Mouse (Mus musculus): ENCODE results near the gene Rapgef4. TPM values are rescaled to one million over a fixed set of nuclear protein-coding genes. Genes with fewer than 3 reads are reported as not detected.

Rapgef4 gene
- polyA plus RNA-seq, 1 experiment from 2014 or later = 3.0 TPM

- WGBS = 12% methylated on average over 3 of the region's 3 CpGs
- Histone ChIP-seq H3K4me1 (ENCODE audit: control insufficient read depth in 2 of 2, insufficient read depth in 2 of 2, low read length in 2 of 2) (peaks cover 11 to 27% of the 10 kb centered on the region in 2 experiments), H3K4me3 (ENCODE audit: control insufficient read depth in 1 of 2, insufficient read depth in 1 of 2, low read depth in 1 of 2, low read length in 2 of 2) (no peak overlapping the region), H3K36me3 (ENCODE audit: control insufficient read depth, insufficient read depth, low read length) (no peaks in the 10 kb centered on the region), H3K9me3 (ENCODE audit: control insufficient read depth, low read length) (no peaks in the 10 kb centered on the region), H3K27me3 (ENCODE audit: control insufficient read depth, insufficient read depth, low read length) (no peaks in the 10 kb centered on the region), H3K27ac (replicated peaks in 1 of 2; ENCODE audit: control insufficient read depth in 1 of 2, insufficient read depth in 1 of 2, low read depth in 2 of 2, low read length in 2 of 2) (no peak overlapping the region; a peak in 1 of 4 replicates), H3K4me2 (ENCODE audit: low read length) (no peak overlapping the region), H3K9ac (ENCODE audit: low read length) (no peak overlapping the region)
- ATAC-seq (ENCODE audit: insufficient number of reproducible peaks, insufficient read depth, low FRiP score, low read depth) = no peak
These were observed 216.0 kb downstream of the Rapgef4 start for GRCm38 (mm10) chr2:72197026-72197425.

- ATAC-seq (ENCODE audit: insufficient number of reproducible peaks, insufficient read depth, low FRiP score, low read depth) = no peak
- no peak overlapping the region for H3K4me2 ChIP-seq (ENCODE audit: low read length)
- WGBS = 91% methylated on average over 2 of the region's 2 CpGs
These were observed 218.4 kb downstream of the Rapgef4 start for GRCm38 (mm10) chr2:72199451-72199850.

GRCm38 (mm10) chr2:72201506-72201905, 220.5 kb downstream of the Rapgef4 start:
- Histone ChIP-seq H3K4me3 (ENCODE audit: control insufficient read depth in 1 of 2, insufficient read depth in 1 of 2, low read depth in 1 of 2, low read length in 2 of 2) (no peak overlapping the region), H3K36me3 (ENCODE audit: control insufficient read depth, insufficient read depth, low read length) (no peaks in the 10 kb centered on the region), H3K9me3 (ENCODE audit: control insufficient read depth, low read length) (no peaks in the 10 kb centered on the region), H3K27ac (replicated peaks in 1 of 2; ENCODE audit: control insufficient read depth in 1 of 2, insufficient read depth in 1 of 2, low read depth in 2 of 2, low read length in 2 of 2) (peak overlapping the region; percentile 50 to 72), H3K4me1 (ENCODE audit: control insufficient read depth in 2 of 2, insufficient read depth in 2 of 2, low read length in 2 of 2) (peaks cover 22 to 47% of the 10 kb centered on the region in 2 experiments), H3K9ac (ENCODE audit: low read length) (0 out of 2 replicates have a peak overlapping the region, but pooled peaks have one; percentile 19), H3K27me3 (ENCODE audit: control insufficient read depth, insufficient read depth, low read length) (no peaks in the 10 kb centered on the region), H3K4me2 (ENCODE audit: low read length) (no peak overlapping the region; the same call in 1 of the 2 replicates)
- WGBS = 57% methylated on average over 9 of the region's 9 CpGs
- no peak for ATAC-seq (ENCODE audit: insufficient number of reproducible peaks, insufficient read depth, low FRiP score, low read depth)

More at GRCm38 (mm10) chr2:72199451-72199850, 218.4 kb downstream of the Rapgef4 start:
- no peaks in the 10 kb centered on the region for H3K36me3 ChIP-seq (ENCODE audit: control insufficient read depth, insufficient read depth, low read length)
- H3K4me1 ChIP-seq (ENCODE audit: control insufficient read depth in 2 of 2, insufficient read depth in 2 of 2, low read length in 2 of 2) = peaks cover 18 to 50% of the 10 kb centered on the region in 2 experiments
- no peak overlapping the region for H3K9ac ChIP-seq (ENCODE audit: low read length)
- H3K4me3 ChIP-seq (ENCODE audit: control insufficient read depth in 1 of 2, insufficient read depth in 1 of 2, low read depth in 1 of 2, low read length in 2 of 2) = no peak overlapping the region
- no peaks in the 10 kb centered on the region for H3K27me3 ChIP-seq (ENCODE audit: control insufficient read depth, insufficient read depth, low read length)
- no peaks in the 10 kb centered on the region for H3K9me3 ChIP-seq (ENCODE audit: control insufficient read depth, low read length)
- no peak overlapping the region for H3K27ac ChIP-seq (replicated peaks in 1 of 2; ENCODE audit: control insufficient read depth in 1 of 2, insufficient read depth in 1 of 2, low read depth in 2 of 2, low read length in 2 of 2)

- 5% methylated on average over 6 of the region's 6 CpGs for WGBS
- H3K4me1 ChIP-seq (ENCODE audit: control insufficient read depth in 2 of 2, insufficient read depth in 2 of 2, low read length in 2 of 2) = peaks cover 24 to 41% of the 10 kb centered on the region in 2 experiments
- H3K4me3 ChIP-seq (ENCODE audit: control insufficient read depth in 1 of 2, insufficient read depth in 1 of 2, low read depth in 1 of 2, low read length in 2 of 2) = no peak overlapping the region
- ATAC-seq (ENCODE audit: insufficient number of reproducible peaks, insufficient read depth, low FRiP score, low read depth) = no peak
- no peaks in the 10 kb centered on the region for H3K27me3 ChIP-seq (ENCODE audit: control insufficient read depth, insufficient read depth, low read length)
- peak overlapping the region; percentile 33 for H3K4me2 ChIP-seq (ENCODE audit: low read length)
- peak overlapping the region; percentile 50 to 72 for H3K27ac ChIP-seq (replicated peaks in 1 of 2; ENCODE audit: control insufficient read depth in 1 of 2, insufficient read depth in 1 of 2, low read depth in 2 of 2, low read length in 2 of 2)
- H3K9me3 ChIP-seq (ENCODE audit: control insufficient read depth, low read length) = no peaks in the 10 kb centered on the region
- no peaks in the 10 kb centered on the region for H3K36me3 ChIP-seq (ENCODE audit: control insufficient read depth, insufficient read depth, low read length)
- no peak overlapping the region for H3K9ac ChIP-seq (ENCODE audit: low read length)
These were observed 221.2 kb downstream of the Rapgef4 start for GRCm38 (mm10) chr2:72202252-72202651.

- Histone ChIP-seq H3K4me3 (ENCODE audit: control insufficient read depth in 1 of 2, insufficient read depth in 1 of 2, low read depth in 1 of 2, low read length in 2 of 2) (no peak overlapping the region), H3K9ac (ENCODE audit: low read length) (peak overlapping the region; percentile 22; the same call in 1 of the 2 replicates), H3K27me3 (ENCODE audit: control insufficient read depth, insufficient read depth, low read length) (no peaks in the 10 kb centered on the region), H3K4me2 (ENCODE audit: low read length) (peak overlapping the region; percentile 46), H3K36me3 (ENCODE audit: control insufficient read depth, insufficient read depth, low read length) (no peaks in the 10 kb centered on the region), H3K9me3 (ENCODE audit: control insufficient read depth, low read length) (no peaks in the 10 kb centered on the region), H3K4me1 (ENCODE audit: control insufficient read depth in 2 of 2, insufficient read depth in 2 of 2, low read length in 2 of 2) (peaks cover 24 to 40% of the 10 kb centered on the region in 2 experiments), H3K27ac (replicated peaks in 1 of 2; ENCODE audit: control insufficient read depth in 1 of 2, insufficient read depth in 1 of 2, low read depth in 2 of 2, low read length in 2 of 2) (peak overlapping the region in 1 of 2 experiments; percentile 72; a peak in 3 of 4 replicates)
- 10% methylated on average over 5 of the region's 5 CpGs for WGBS
- peak; percentile 49; the same call in 1 of the 2 replicates for ATAC-seq (ENCODE audit: insufficient number of reproducible peaks, insufficient read depth, low FRiP score, low read depth)
These were observed 222.6 kb downstream of the Rapgef4 start for GRCm38 (mm10) chr2:72203609-72204008.

- 83% methylated on average over 5 of the region's 5 CpGs for WGBS
These were observed 224.8 kb downstream of the Rapgef4 start for GRCm38 (mm10) chr2:72205869-72206268.

GRCm38 (mm10) chr2:72206530-72207248, 225.6 kb downstream of the Rapgef4 start:
- Histone ChIP-seq H3K27me3 (ENCODE audit: control insufficient read depth, insufficient read depth, low read length) (no peaks in the 10 kb centered on the region), H3K4me2 (ENCODE audit: low read length) (no peak overlapping the region), H3K4me1 (ENCODE audit: control insufficient read depth in 2 of 2, insufficient read depth in 2 of 2, low read length in 2 of 2) (peaks cover 16 to 26% of the 10 kb centered on the region in 2 experiments), H3K9ac (ENCODE audit: low read length) (no peak overlapping the region), H3K27ac (replicated peaks in 1 of 2; ENCODE audit: control insufficient read depth in 1 of 2, insufficient read depth in 1 of 2, low read depth in 2 of 2, low read length in 2 of 2) (no peak overlapping the region), H3K36me3 (ENCODE audit: control insufficient read depth, insufficient read depth, low read length) (no peaks in the 10 kb centered on the region), H3K4me3 (ENCODE audit: control insufficient read depth in 1 of 2, insufficient read depth in 1 of 2, low read depth in 1 of 2, low read length in 2 of 2) (no peak overlapping the region), H3K9me3 (ENCODE audit: control insufficient read depth, low read length) (no peaks in the 10 kb centered on the region)
- no peak for ATAC-seq (ENCODE audit: insufficient number of reproducible peaks, insufficient read depth, low FRiP score, low read depth)
- WGBS = 83% methylated on average over 4 of the region's 4 CpGs

More at GRCm38 (mm10) chr2:72205869-72206268, 224.8 kb downstream of the Rapgef4 start:
- no peak for ATAC-seq (ENCODE audit: insufficient number of reproducible peaks, insufficient read depth, low FRiP score, low read depth)
- no peak overlapping the region for H3K4me3 ChIP-seq (ENCODE audit: control insufficient read depth in 1 of 2, insufficient read depth in 1 of 2, low read depth in 1 of 2, low read length in 2 of 2)
- no peak overlapping the region for H3K4me2 ChIP-seq (ENCODE audit: low read length)
- no peaks in the 10 kb centered on the region for H3K9me3 ChIP-seq (ENCODE audit: control insufficient read depth, low read length)
- H3K36me3 ChIP-seq (ENCODE audit: control insufficient read depth, insufficient read depth, low read length) = no peaks in the 10 kb centered on the region
- H3K9ac ChIP-seq (ENCODE audit: low read length) = no peak overlapping the region
- peaks cover 21 to 34% of the 10 kb centered on the region in 2 experiments for H3K4me1 ChIP-seq (ENCODE audit: control insufficient read depth in 2 of 2, insufficient read depth in 2 of 2, low read length in 2 of 2)
- no peak overlapping the region for H3K27ac ChIP-seq (replicated peaks in 1 of 2; ENCODE audit: control insufficient read depth in 1 of 2, insufficient read depth in 1 of 2, low read depth in 2 of 2, low read length in 2 of 2)
- H3K27me3 ChIP-seq (ENCODE audit: control insufficient read depth, insufficient read depth, low read length) = no peaks in the 10 kb centered on the region
